Mouse (Mus musculus): Measurements from ENCODE around the gene Degs1. TPM values are rescaled to one million over a fixed set of nuclear protein-coding genes. Genes with fewer than 3 reads are reported as not detected.

Degs1 gene
- polyA plus RNA-seq (2012; rRNA removed; ENCODE audit: low replicate concordance) = 10.4 and 21.8 TPM in 2 replicates

GRCm38 (mm10) chr1:182282091-182283075 is at the start of gene Degs1:
Degs1 (minus strand) TSS chr1:182282804.

Other genes with a start within 250 kb of the Degs1 start
- gene Srp9, start 158.1 kb downstream of the Degs1 start, polyA plus RNA-seq (2012; rRNA removed; ENCODE audit: low replicate concordance) = 14.7 and 24.0 TPM in 2 replicates
- gene Vmn1r1, start 118.3 kb downstream of the Degs1 start, polyA plus RNA-seq (2012; rRNA removed; ENCODE audit: low replicate concordance) = 0.15 TPM in 1 of 2 replicates, not detected in the other
- gene Fbxo28, start 58.8 kb upstream of the Degs1 start, polyA plus RNA-seq (2012; rRNA removed; ENCODE audit: low replicate concordance) = 3.5 and 9.2 TPM in 2 replicates
- gene Trp53bp2, start 126.4 kb upstream of the Degs1 start, polyA plus RNA-seq (2012; rRNA removed; ENCODE audit: low replicate concordance) = 10.2 and 13.4 TPM in 2 replicates
- 4.2 and 6.8 TPM in 2 replicates for gene Capn2, start 234.8 kb upstream of the Degs1 start, polyA plus RNA-seq (2012; rRNA removed; ENCODE audit: low replicate concordance)